Mouse (Mus musculus) mature B cell (primary cell): ENCODE measurements around the gene Gm49342.
"Not testable (repeated sequence)": the region's sequence is repeated elsewhere in the genome, so short reads cannot be mapped to it uniquely, and the experiment has no call there.

Source experiments
- in situ Hi-C: fragments of 300-500 bp; cut with MboI; formaldehyde crosslinking; loops from 2 replicates; pipeline ENCODE4 v1.14.3; 2019

The Gm49342 gene

GRCm38 (mm10) chr14:50943932-50944667 is at the start of gene Gm49342:
Gm49342 (plus strand) TSS chr14:50944517.
- in situ Hi-C loops, result no loop called here

GRCm38 (mm10) chr14:50895407-50895806 is 48.9 kb upstream of the Gm49342 start:
- in situ Hi-C loops, result no loop called here

GRCm38 (mm10) chr14:50895985-50896746 is 48.2 kb upstream of the Gm49342 start:
- in situ Hi-C loops, result no loop called here

GRCm38 (mm10) chr14:50896747-50897373 is 47.5 kb upstream of the Gm49342 start:
- in situ Hi-C loops, result no loop called here

GRCm38 (mm10) chr14:50897374-50897765 is 46.9 kb upstream of the Gm49342 start, which contains the start of gene Klhl33:
Klhl33 (minus strand) TSS chr14:50897507.
- in situ Hi-C loops, result no loop called here

- in situ Hi-C loops, result not testable (repeated sequence)
Measured at GRCm38 (mm10) chr14:50897992-50898391, 46.3 kb upstream of the Gm49342 start.

- in situ Hi-C loops, result no loop called here
Measured at GRCm38 (mm10) chr14:50903973-50904827, 40.1 kb upstream of the Gm49342 start.

- in situ Hi-C loops, result no loop called here
Measured at GRCm38 (mm10) chr14:50904828-50905129, 39.5 kb upstream of the Gm49342 start.

GRCm38 (mm10) chr14:50905327-50905726 is 39.0 kb upstream of the Gm49342 start:
- in situ Hi-C loops, result not testable (repeated sequence)

GRCm38 (mm10) chr14:50908126-50908525 is 36.2 kb upstream of the Gm49342 start:
- in situ Hi-C loops, result no loop called here

- in situ Hi-C loops, result no loop called here
Measured at GRCm38 (mm10) chr14:50911356-50911755, 33.0 kb upstream of the Gm49342 start.

- in situ Hi-C loops, result loop anchor here (10.0 kb wide), 2 partner anchors 99 to 141 kb away; no protein-coding TSS in a partner anchor
Measured at GRCm38 (mm10) chr14:50923437-50923836, 20.9 kb upstream of the Gm49342 start.

- in situ Hi-C loops, result loop anchor here (10.0 kb wide), 2 partner anchors 100 to 140 kb away; no protein-coding TSS in a partner anchor
Measured at GRCm38 (mm10) chr14:50924281-50925064, 19.8 kb upstream of the Gm49342 start, which contains the start of the genes Osgep and Apex1. Osgep (minus strand) TSS chr14:50924893. Apex1 (plus strand) TSS chr14:50924968.

GRCm38 (mm10) chr14:50925111-50925920 is 19.0 kb upstream of the Gm49342 start:
- in situ Hi-C loops, result loop anchor here (10.0 kb wide), 2 partner anchors 101 to 139 kb away; no protein-coding TSS in a partner anchor

GRCm38 (mm10) chr14:50927366-50927765 is 17.0 kb upstream of the Gm49342 start:
- in situ Hi-C loops, result loop anchor here (10.0 kb wide), 2 partner anchors 103 to 137 kb away; no protein-coding TSS in a partner anchor

- in situ Hi-C loops, result loop anchor here (10.0 kb wide), 3 partner anchors 105 to 135 kb away; partner anchors contain the start of genes Ccnb1ip1 and Parp2
Measured at GRCm38 (mm10) chr14:50929951-50930350, 14.4 kb upstream of the Gm49342 start.

- in situ Hi-C loops, result loop anchor here (10.0 kb wide), 1 partner anchor 126 kb away; the partner anchor contains the start of genes Ccnb1ip1 and Parp2
Measured at GRCm38 (mm10) chr14:50930377-50930753, 14.0 kb upstream of the Gm49342 start.

GRCm38 (mm10) chr14:50930754-50931492 is 13.4 kb upstream of the Gm49342 start, which contains the start of the genes Pip4p1 and Pnp:
Pip4p1 (minus strand) TSS chr14:50930856.
Pnp (plus strand) TSS chr14:50931082.
- in situ Hi-C loops, result loop anchor here (10.0 kb wide), 1 partner anchor 126 kb away; the partner anchor contains the start of genes Ccnb1ip1 and Parp2
